Mouse (Mus musculus): Measurements from ENCODE around the gene Gm45713. TPM values are rescaled to one million over a fixed set of nuclear protein-coding genes. Genes with fewer than 3 reads are reported as not detected.

The Gm45713 gene
- total and polyA plus RNA-seq, 3 experiments = 0.80 to 4.5 TPM; not detected in 1

GRCm38 (mm10) chr7:45123186-45123570 lies 12.9 kb downstream of the Gm45713 start:
- intact Hi-C loops (cut with DNase I) = loop anchor here (5.0 kb wide), 1 partner anchor 106 kb away; the partner anchor contains the start of genes Rras and Scaf1

GRCm38 (mm10) chr7:45122561-45123185 lies 13.4 kb downstream of the Gm45713 start:
- DNase-seq = no peak
- intact Hi-C loops (cut with DNase I) = loop anchor here (5.0 kb wide), 1 partner anchor 105 kb away; the partner anchor contains the start of genes Rras and Scaf1
- no peaks in the 10 kb centered on the region for H3K79me2 ChIP-seq (replicated peaks; ENCODE audit: control insufficient read depth, insufficient read depth, low read length)
- H3K4me3 ChIP-seq = peak overlapping the region; percentile 94
- TF ChIP-seq POLR2A (IDR thresholded peaks at IDR 0.05; ENCODE audit: insufficient read depth, low read depth, low read length) (no peak), CTCF (IDR thresholded peaks at IDR 0.05) (no peak), EP300 (IDR thresholded peaks at IDR 0.05; ENCODE audit: insufficient read depth, low read depth, low read length) (no peak)
- peak overlapping the region; percentile 42 for H3K9ac ChIP-seq (ENCODE audit: low read depth, low read length)
- H3K4me1 ChIP-seq (ENCODE audit: control insufficient read depth, insufficient read depth, low read length) = peaks cover 13% of the 10 kb centered on the region
- H3K27ac ChIP-seq = peak overlapping the region; percentile 93
- no peaks in the 10 kb centered on the region for H3K27me3 ChIP-seq (ENCODE audit: control insufficient read depth, insufficient read depth, low read length)
- peaks cover 17% of the 10 kb centered on the region for H3K36me3 ChIP-seq (ENCODE audit: control insufficient read depth, insufficient read depth, low read length)
- WGBS = 73% methylated on average over 15 of the region's 15 CpGs

More at GRCm38 (mm10) chr7:45123186-45123570, 12.9 kb downstream of the Gm45713 start:
- WGBS = 13% methylated on average over 12 of the region's 12 CpGs
- no peaks in the 10 kb centered on the region for H3K79me2 ChIP-seq (replicated peaks; ENCODE audit: control insufficient read depth, insufficient read depth, low read length)
- no peaks in the 10 kb centered on the region for H3K27me3 ChIP-seq (ENCODE audit: control insufficient read depth, insufficient read depth, low read length)
- H3K36me3 ChIP-seq (ENCODE audit: control insufficient read depth, insufficient read depth, low read length) = peaks cover 17% of the 10 kb centered on the region
- peak overlapping the region; percentile 93 for H3K27ac ChIP-seq
- H3K4me1 ChIP-seq (ENCODE audit: control insufficient read depth, insufficient read depth, low read length) = peaks cover 13% of the 10 kb centered on the region
- no peak for TF ChIP-seq CTCF (IDR thresholded peaks at IDR 0.05)
- no peak for TF ChIP-seq EP300 (IDR thresholded peaks at IDR 0.05; ENCODE audit: insufficient read depth, low read depth, low read length)
- no peak for TF ChIP-seq POLR2A (IDR thresholded peaks at IDR 0.05; ENCODE audit: insufficient read depth, low read depth, low read length)
- peak overlapping the region; percentile 79 for H3K9ac ChIP-seq (ENCODE audit: low read depth, low read length)
- DNase-seq = peak in 1 of 2 experiments; percentile 34
- peak overlapping the region; percentile 94 for H3K4me3 ChIP-seq

DNA sequence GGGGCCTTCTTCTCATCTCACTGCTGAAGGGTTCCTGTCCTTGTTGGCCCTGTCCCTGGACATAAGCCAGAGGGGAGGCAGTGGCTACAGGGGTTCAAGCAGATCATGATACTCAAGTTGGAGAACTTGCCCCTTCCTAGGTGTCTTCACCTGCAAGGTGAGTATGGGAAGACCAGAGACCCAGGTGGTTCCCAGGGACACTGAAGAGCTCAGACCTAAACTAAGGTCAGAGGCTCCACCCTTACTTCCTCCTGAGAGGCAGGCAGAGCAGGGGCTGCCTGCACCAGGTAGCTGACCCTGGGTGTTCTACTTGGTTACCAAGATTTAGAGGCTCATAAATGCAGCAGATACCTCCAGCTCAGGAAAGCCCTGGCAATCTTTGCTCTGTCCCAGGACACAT lies 14.1 kb downstream of the Gm45713 start:
- TF ChIP-seq CTCF (IDR thresholded peaks at IDR 0.05) = no peak
- no peak for TF ChIP-seq EP300 (IDR thresholded peaks at IDR 0.05; ENCODE audit: insufficient read depth, low read depth, low read length)
- TF ChIP-seq POLR2A (IDR thresholded peaks at IDR 0.05; ENCODE audit: insufficient read depth, low read depth, low read length) = no peak
- Histone ChIP-seq H3K4me1 (ENCODE audit: control insufficient read depth, insufficient read depth, low read length) (peaks cover 13% of the 10 kb centered on the region), H3K27ac (peak overlapping the region; percentile 93), H3K36me3 (ENCODE audit: control insufficient read depth, insufficient read depth, low read length) (peaks cover 11% of the 10 kb centered on the region; the same call in 1 of the 2 replicates), H3K27me3 (ENCODE audit: control insufficient read depth, insufficient read depth, low read length) (no peaks in the 10 kb centered on the region), H3K9ac (ENCODE audit: low read depth, low read length) (peak overlapping the region; percentile 55), H3K79me2 (replicated peaks; ENCODE audit: control insufficient read depth, insufficient read depth, low read length) (no peaks in the 10 kb centered on the region), H3K4me3 (peak overlapping the region; percentile 94)
- DNase-seq = no peak
- intact Hi-C loops (cut with DNase I) = loop anchor here (2.0 to 5.0 kb wide), 2 partner anchors 19 to 105 kb away; partner anchors contain the start of genes Fcgrt, Rras and Scaf1

- intact Hi-C loops (cut with DNase I) = loop anchor here (2.0 to 5.0 kb wide), 2 partner anchors 19 to 104 kb away; partner anchors contain the start of genes Fcgrt, Rras and Scaf1
- Histone ChIP-seq H3K27me3 (ENCODE audit: control insufficient read depth, insufficient read depth, low read length) (no peaks in the 10 kb centered on the region), H3K4me1 (ENCODE audit: control insufficient read depth, insufficient read depth, low read length) (peaks cover 12% of the 10 kb centered on the region), H3K9ac (ENCODE audit: low read depth, low read length) (peak overlapping the region; percentile 55), H3K27ac (peak overlapping the region; percentile 93), H3K79me2 (replicated peaks; ENCODE audit: control insufficient read depth, insufficient read depth, low read length) (no peaks in the 10 kb centered on the region), H3K36me3 (ENCODE audit: control insufficient read depth, insufficient read depth, low read length) (peaks cover 10% of the 10 kb centered on the region; the same call in 1 of the 2 replicates), H3K4me3 (peak overlapping the region; percentile 94)
- WGBS = 20% methylated on average over 8 of the region's 8 CpGs
- TF ChIP-seq POLR2A (IDR thresholded peaks at IDR 0.05; ENCODE audit: insufficient read depth, low read depth, low read length) (peak; percentile 93), EP300 (IDR thresholded peaks at IDR 0.05; ENCODE audit: insufficient read depth, low read depth, low read length) (peak; percentile 86; the same call in 1 of the 2 replicates), CTCF (IDR thresholded peaks at IDR 0.05) (no peak)
- DNase-seq = peak; percentile 78 to 89
Observed at GRCm38 (mm10) chr7:45121404-45121803, 14.6 kb downstream of the Gm45713 start.

DNA sequence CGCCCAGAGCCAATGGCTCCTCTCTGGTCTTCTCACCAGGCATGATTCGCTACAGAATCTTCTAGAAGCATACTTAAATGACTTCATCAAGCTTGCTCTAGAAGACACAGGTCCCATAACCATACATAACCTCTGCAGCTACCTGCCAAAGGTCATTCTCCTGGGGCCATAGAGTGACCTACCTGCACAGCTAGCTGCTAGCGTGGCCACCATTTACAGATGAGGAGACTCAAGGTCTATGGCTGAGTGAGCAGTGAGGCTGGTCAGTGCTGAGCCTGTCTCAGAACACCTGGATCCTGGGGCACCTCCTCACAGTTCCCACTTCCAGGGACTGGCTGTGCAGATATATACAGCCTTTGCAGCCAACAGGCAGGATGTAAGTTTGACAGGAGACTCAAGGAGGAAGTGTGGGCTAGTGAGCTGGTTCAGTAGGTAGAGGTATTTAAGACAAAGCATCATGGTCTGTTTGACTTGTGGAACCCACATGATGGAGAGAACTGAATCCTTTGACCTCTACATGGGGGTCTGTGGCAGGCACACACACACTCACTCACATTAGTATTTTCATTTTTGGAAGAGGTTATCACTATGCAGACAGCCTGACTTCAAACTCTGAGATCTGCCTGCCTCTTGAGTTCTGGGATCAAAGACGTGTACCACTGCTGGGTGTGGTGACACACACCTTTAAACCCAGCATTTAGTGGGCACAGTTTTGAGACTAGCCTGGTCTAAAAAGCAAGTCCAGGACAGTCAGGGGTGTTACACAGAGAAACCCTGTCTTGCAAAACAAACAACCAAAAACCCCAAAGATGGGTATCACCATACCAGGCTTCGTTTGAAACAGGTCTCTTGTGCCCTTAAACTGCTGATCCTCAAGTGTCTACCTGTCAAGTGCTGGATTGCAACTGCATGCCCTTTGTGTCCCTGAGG lies 16.0 kb downstream of the Gm45713 start:
- Histone ChIP-seq H3K27ac (peak overlapping the region; percentile 93), H3K79me2 (replicated peaks; ENCODE audit: control insufficient read depth, insufficient read depth, low read length) (no peaks in the 10 kb centered on the region), H3K4me3 (no peak overlapping the region), H3K36me3 (ENCODE audit: control insufficient read depth, insufficient read depth, low read length) (peaks cover 10% of the 10 kb centered on the region; the same call in 1 of the 2 replicates), H3K9ac (ENCODE audit: low read depth, low read length) (no peak overlapping the region), H3K4me1 (ENCODE audit: control insufficient read depth, insufficient read depth, low read length) (peaks cover 12% of the 10 kb centered on the region), H3K27me3 (ENCODE audit: control insufficient read depth, insufficient read depth, low read length) (no peaks in the 10 kb centered on the region)
- 78% methylated on average over 5 of the region's 5 CpGs for WGBS
- peak in 1 of 2 experiments; percentile 14 for DNase-seq
- intact Hi-C loops (cut with DNase I) = loop anchor here (2.0 to 5.0 kb wide), 2 partner anchors 17 to 103 kb away; partner anchors contain the start of genes Fcgrt, Rras and Scaf1
- TF ChIP-seq POLR2A (IDR thresholded peaks at IDR 0.05; ENCODE audit: insufficient read depth, low read depth, low read length) = no peak
- TF ChIP-seq EP300 (IDR thresholded peaks at IDR 0.05; ENCODE audit: insufficient read depth, low read depth, low read length) = no peak
- TF ChIP-seq CTCF (IDR thresholded peaks at IDR 0.05) = no peak
